Mouse (Mus musculus): Measurements from ENCODE around the gene Rad51b. TPM values are rescaled to one million over a fixed set of nuclear protein-coding genes. Genes with fewer than 3 reads are reported as not detected.
A peak's percentile ranks its signal among the peaks of the same experiment; 100 is the strongest.

The Rad51b gene
- polyA plus RNA-seq, 1 experiment from 2014 or later: 7.8 TPM

DNA sequence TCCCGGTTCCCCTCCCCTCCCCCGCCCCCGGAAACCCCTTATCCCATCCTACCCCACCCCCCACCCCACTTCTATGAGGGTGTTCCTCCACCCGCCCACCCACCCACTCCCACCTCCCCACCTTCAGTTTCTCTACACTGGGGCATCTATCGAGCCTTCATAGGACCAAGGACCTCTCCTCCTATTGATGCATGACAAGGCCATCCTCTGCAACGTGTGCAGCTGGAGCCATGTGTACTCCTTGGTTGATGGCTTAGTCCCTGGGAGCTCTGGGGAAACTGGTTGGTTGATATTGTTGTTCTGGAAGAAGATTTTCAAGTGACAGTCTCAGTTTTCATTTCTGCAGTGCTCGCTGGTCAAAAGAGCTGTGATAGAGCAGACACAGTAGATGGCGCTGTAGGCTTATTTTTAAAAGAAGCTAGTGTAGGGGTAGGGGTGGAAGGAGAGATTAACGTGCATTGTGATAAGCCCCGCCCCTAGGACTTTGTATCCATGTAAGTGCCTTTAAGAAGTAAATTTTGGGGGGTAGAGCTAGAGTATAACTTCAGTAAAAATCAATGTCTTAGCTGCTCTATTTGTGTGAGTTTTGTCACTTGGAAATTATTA lies 61.6 kb downstream of the Rad51b start:
- H3K4me1 ChIP-seq (ENCODE audit: control insufficient read depth, insufficient read depth, low read length): peaks cover 12% of the 10 kb centered on the region
- H3K4me3 ChIP-seq (replicated peaks; ENCODE audit: low read length): no peak overlapping the region
- no peak overlapping the region for H3K4me2 ChIP-seq (ENCODE audit: low read depth, low read length)
- no peak overlapping the region for H3K27ac ChIP-seq (ENCODE audit: low read length)
- peak; percentile 81; the same call in 1 of the 2 replicates for ATAC-seq (ENCODE audit: insufficient read depth, low FRiP score)
- H3K27me3 ChIP-seq (ENCODE audit: control insufficient read depth, insufficient read depth, low read length): no peaks in the 10 kb centered on the region
- no peaks in the 10 kb centered on the region for H3K36me3 ChIP-seq (ENCODE audit: control insufficient read depth, insufficient read depth, low read length)
- H3K9me3 ChIP-seq (replicated peaks; ENCODE audit: control insufficient read depth, low read length): no peaks in the 10 kb centered on the region
- WGBS: 18% methylated on average over 10 of the region's 10 CpGs
- peak overlapping the region; percentile 39; the same call in 1 of the 2 replicates for H3K9ac ChIP-seq (ENCODE audit: low read length)

DNA sequence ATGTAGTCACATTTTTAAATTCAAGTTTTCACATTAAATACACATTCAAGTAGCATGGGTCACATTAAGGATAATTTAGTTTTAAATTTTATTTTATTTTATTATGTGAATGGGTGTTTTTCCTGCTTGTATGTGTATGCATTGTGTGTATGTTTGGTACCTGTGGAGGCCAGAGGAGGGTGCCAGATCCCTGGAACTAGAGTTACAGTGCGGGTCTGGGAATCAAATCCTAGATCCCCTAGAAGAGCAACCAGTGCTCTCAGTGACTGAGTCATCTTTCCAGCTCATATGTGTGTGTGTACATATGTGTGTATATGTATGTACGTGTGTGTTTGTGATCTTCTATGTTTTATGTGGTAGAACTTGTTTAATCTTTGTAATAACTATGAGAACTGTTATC lies 62.3 kb downstream of the Rad51b start:
- peak overlapping the region; percentile 67 for H3K27ac ChIP-seq (ENCODE audit: low read length)
- ATAC-seq (ENCODE audit: insufficient read depth, low FRiP score): no peak

DNA sequence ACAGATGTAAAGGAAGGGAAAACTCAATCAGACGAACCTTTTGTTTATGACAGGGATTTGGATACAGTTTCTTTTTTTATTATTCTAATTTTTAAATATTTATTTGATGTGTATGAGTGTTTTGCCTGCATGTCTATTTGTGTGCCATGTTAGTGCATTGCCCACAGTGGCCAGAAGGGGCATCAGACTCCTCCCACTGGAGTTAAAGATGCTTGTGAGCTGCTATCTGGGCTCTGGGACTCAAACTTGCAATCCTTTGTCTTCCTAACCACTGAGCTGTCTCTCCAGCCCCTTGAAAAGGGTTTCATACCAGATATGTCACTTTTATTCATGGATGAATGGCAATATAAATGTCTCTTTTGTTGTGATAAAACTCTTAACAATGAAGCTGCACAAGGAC lies 65.1 kb downstream of the Rad51b start:
- Histone ChIP-seq H3K4me3 (replicated peaks; ENCODE audit: low read length) (no peak overlapping the region), H3K9ac (ENCODE audit: low read length) (no peak overlapping the region), H3K27me3 (ENCODE audit: control insufficient read depth, insufficient read depth, low read length) (no peaks in the 10 kb centered on the region), H3K4me2 (ENCODE audit: low read depth, low read length) (no peak overlapping the region), H3K4me1 (ENCODE audit: control insufficient read depth, insufficient read depth, low read length) (peaks cover under 1% of the 10 kb centered on the region), H3K36me3 (ENCODE audit: control insufficient read depth, insufficient read depth, low read length) (no peaks in the 10 kb centered on the region), H3K27ac (ENCODE audit: low read length) (no peak overlapping the region), H3K9me3 (replicated peaks; ENCODE audit: control insufficient read depth, low read length) (0 out of 2 replicates have a peak, but pooled peaks cover 3% of the 10 kb centered on the region)
- WGBS: 69% methylated on average over 1 of the region's 1 CpGs
- no peak for ATAC-seq (ENCODE audit: insufficient read depth, low FRiP score)

More for the DNA sequence above, 62.3 kb downstream of the Rad51b start:
- Histone ChIP-seq H3K9me3 (replicated peaks; ENCODE audit: control insufficient read depth, low read length) (no peaks in the 10 kb centered on the region), H3K9ac (ENCODE audit: low read length) (no peak overlapping the region), H3K36me3 (ENCODE audit: control insufficient read depth, insufficient read depth, low read length) (no peaks in the 10 kb centered on the region), H3K4me1 (ENCODE audit: control insufficient read depth, insufficient read depth, low read length) (peaks cover 9% of the 10 kb centered on the region), H3K4me3 (replicated peaks; ENCODE audit: low read length) (no peak overlapping the region), H3K4me2 (ENCODE audit: low read depth, low read length) (no peak overlapping the region), H3K27me3 (ENCODE audit: control insufficient read depth, insufficient read depth, low read length) (no peaks in the 10 kb centered on the region)
- WGBS: 90% methylated on average over 2 of the region's 2 CpGs

DNA sequence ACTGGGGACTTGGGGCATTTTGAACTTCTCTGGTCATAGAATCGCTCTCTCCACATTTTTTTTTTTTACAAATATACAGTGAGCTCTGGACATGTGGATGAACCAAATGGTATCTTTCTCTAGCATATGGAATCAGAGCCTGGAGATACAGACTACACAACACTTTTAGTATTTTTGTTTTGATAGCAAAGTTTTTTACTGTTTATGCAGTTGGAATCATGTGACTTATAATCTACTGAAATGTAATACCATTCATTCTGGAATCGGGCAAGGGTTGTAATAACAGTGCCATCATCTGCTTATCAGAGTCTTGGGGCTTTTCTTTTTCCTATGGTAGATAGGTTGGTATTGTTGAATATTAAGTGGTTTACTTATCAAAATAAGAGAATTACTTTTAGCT lies 67.2 kb downstream of the Rad51b start:
- no peak overlapping the region for H3K4me2 ChIP-seq (ENCODE audit: low read depth, low read length)
- 0 out of 2 replicates have a peak, but pooled peaks cover 3% of the 10 kb centered on the region for H3K9me3 ChIP-seq (replicated peaks; ENCODE audit: control insufficient read depth, low read length)
- H3K9ac ChIP-seq (ENCODE audit: low read length): no peak overlapping the region
- H3K36me3 ChIP-seq (ENCODE audit: control insufficient read depth, insufficient read depth, low read length): peaks cover 3% of the 10 kb centered on the region; the same call in 1 of the 2 replicates
- no peak overlapping the region for H3K4me3 ChIP-seq (replicated peaks; ENCODE audit: low read length)
- no peak overlapping the region for H3K27ac ChIP-seq (ENCODE audit: low read length)
- no peaks in the 10 kb centered on the region for H3K4me1 ChIP-seq (ENCODE audit: control insufficient read depth, insufficient read depth, low read length)
- no peaks in the 10 kb centered on the region for H3K27me3 ChIP-seq (ENCODE audit: control insufficient read depth, insufficient read depth, low read length)
- 83% methylated on average over 2 of the region's 2 CpGs for WGBS
- no peak for ATAC-seq (ENCODE audit: insufficient read depth, low FRiP score)

DNA sequence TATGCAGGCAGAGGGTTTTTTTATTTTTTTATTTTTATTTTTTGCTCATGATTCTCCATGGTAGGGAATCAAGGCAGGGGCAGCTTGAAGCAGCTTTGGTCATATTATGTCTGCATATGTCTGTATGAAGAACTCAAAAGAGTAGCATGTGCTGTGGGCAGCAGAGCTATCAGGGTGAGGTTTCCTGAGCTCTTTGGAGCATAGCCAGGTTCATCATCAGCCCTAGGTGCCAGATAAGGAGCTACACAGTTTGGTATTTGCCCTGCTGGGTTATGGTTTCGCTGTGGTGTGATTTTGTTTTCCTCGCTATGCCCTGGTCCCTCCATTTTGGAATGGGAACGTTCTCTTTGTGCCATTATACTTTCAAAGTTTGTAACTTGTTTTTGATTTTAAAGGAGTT lies 71.7 kb downstream of the Rad51b start:
- ATAC-seq (ENCODE audit: insufficient read depth, low FRiP score): no peak

DNA sequence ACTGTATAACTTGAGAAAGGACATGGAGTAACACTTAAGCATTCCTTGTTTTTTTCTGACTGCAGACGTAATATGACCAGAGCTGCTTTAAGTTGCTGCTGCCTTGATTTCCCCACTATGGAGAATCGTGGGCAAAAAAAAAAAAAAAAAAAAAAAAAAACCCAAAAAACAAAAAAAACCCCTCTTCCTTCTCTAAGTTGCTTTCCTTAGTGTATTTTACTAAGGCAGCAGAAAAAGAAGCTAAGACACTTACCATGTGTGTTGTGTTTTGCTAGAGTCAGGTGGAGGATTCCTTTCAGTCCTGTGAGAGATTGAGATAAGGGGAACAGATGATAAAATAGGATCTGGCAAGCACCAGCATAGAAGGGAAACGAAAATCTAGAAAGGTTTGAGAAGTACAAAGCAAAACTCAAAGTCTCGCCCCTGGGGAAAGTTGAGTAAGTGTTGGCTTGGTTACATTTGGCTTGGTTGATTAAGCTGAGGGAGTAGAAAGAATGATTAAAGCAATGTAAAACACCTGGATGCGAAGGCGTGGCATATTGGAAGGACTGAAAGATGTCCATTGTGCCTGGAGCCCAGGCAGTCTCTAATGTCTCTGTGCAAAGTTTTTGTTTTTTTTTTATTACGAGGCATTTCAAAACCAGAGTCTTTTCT lies 72.6 kb downstream of the Rad51b start:
- H3K27ac ChIP-seq (ENCODE audit: low read length): peak overlapping the region; percentile 13; the same call in 1 of the 2 replicates
- H3K36me3 ChIP-seq (ENCODE audit: control insufficient read depth, insufficient read depth, low read length): peaks cover 3% of the 10 kb centered on the region; the same call in 1 of the 2 replicates
- WGBS: 70% methylated on average over 7 of the region's 7 CpGs
- H3K9me3 ChIP-seq (replicated peaks; ENCODE audit: control insufficient read depth, low read length): 0 out of 2 replicates have a peak, but pooled peaks cover 3% of the 10 kb centered on the region
- peaks cover 2% of the 10 kb centered on the region; the same call in 1 of the 2 replicates for H3K4me1 ChIP-seq (ENCODE audit: control insufficient read depth, insufficient read depth, low read length)
- no peaks in the 10 kb centered on the region for H3K27me3 ChIP-seq (ENCODE audit: control insufficient read depth, insufficient read depth, low read length)
- no peak overlapping the region for H3K4me3 ChIP-seq (replicated peaks; ENCODE audit: low read length)
- H3K4me2 ChIP-seq (ENCODE audit: low read depth, low read length): no peak overlapping the region
- ATAC-seq (ENCODE audit: insufficient read depth, low FRiP score): no peak
- no peak overlapping the region for H3K9ac ChIP-seq (ENCODE audit: low read length)

More for the DNA sequence above, 71.7 kb downstream of the Rad51b start:
- Histone ChIP-seq H3K4me2 (ENCODE audit: low read depth, low read length) (no peak overlapping the region), H3K36me3 (ENCODE audit: control insufficient read depth, insufficient read depth, low read length) (peaks cover 3% of the 10 kb centered on the region; the same call in 1 of the 2 replicates), H3K27me3 (ENCODE audit: control insufficient read depth, insufficient read depth, low read length) (no peaks in the 10 kb centered on the region), H3K9ac (ENCODE audit: low read length) (no peak overlapping the region), H3K4me1 (ENCODE audit: control insufficient read depth, insufficient read depth, low read length) (peaks cover 2% of the 10 kb centered on the region; the same call in 1 of the 2 replicates), H3K4me3 (replicated peaks; ENCODE audit: low read length) (no peak overlapping the region), H3K9me3 (replicated peaks; ENCODE audit: control insufficient read depth, low read length) (0 out of 2 replicates have a peak, but pooled peaks cover 3% of the 10 kb centered on the region), H3K27ac (ENCODE audit: low read length) (no peak overlapping the region)
- 93% methylated on average over 3 of the region's 3 CpGs for WGBS

DNA sequence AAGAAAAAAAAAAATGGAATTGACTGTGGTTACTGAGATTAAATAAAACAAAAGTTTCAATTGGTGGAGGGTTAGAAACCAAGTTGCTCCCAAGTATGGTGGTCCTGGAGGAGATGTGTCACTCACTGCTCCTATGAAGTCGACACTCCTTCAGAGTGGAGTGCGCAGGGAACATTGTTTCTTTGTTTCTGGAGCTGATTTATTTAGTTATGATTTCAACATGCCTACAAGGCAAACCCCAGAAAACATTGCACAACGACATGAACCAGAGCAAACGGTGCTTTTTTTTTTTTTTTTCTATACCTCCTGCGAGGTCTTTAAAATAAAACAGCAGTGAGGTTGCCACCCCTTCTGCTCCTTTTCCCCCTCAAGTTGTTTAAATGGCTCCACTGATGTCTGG lies 75.6 kb downstream of the Rad51b start:
- H3K4me1 ChIP-seq (ENCODE audit: control insufficient read depth, insufficient read depth, low read length): peaks cover 2% of the 10 kb centered on the region; the same call in 1 of the 2 replicates
- H3K27ac ChIP-seq (ENCODE audit: low read length): no peak overlapping the region
- H3K36me3 ChIP-seq (ENCODE audit: control insufficient read depth, insufficient read depth, low read length): no peaks in the 10 kb centered on the region
- 48% methylated on average over 5 of the region's 5 CpGs for WGBS
- no peak overlapping the region for H3K9ac ChIP-seq (ENCODE audit: low read length)
- no peak overlapping the region for H3K4me2 ChIP-seq (ENCODE audit: low read depth, low read length)
- ATAC-seq (ENCODE audit: insufficient read depth, low FRiP score): no peak
- H3K4me3 ChIP-seq (replicated peaks; ENCODE audit: low read length): no peak overlapping the region
- no peaks in the 10 kb centered on the region for H3K9me3 ChIP-seq (replicated peaks; ENCODE audit: control insufficient read depth, low read length)
- no peaks in the 10 kb centered on the region for H3K27me3 ChIP-seq (ENCODE audit: control insufficient read depth, insufficient read depth, low read length)

DNA sequence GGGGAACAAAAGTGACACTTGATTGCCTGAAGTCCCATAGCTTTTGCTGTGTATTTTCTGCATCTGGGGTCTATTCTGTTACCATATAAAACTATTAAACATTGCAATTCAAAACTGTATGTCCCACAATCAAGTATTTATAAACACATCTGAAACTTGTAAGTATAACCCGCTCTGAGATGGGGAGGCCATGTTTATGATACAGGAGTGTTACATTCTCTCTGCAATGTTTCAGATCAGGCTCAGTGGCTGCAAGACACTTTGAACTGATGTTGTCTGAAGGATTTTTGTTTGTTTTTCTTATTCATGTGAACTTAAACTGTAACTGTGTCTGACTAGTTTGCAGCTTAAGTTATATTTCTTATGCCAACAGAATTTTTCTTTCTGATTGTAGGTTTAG lies 80.3 kb downstream of the Rad51b start:
- Histone ChIP-seq H3K4me3 (replicated peaks; ENCODE audit: low read length) (no peak overlapping the region), H3K36me3 (ENCODE audit: control insufficient read depth, insufficient read depth, low read length) (no peaks in the 10 kb centered on the region), H3K27ac (ENCODE audit: low read length) (no peak overlapping the region), H3K9ac (ENCODE audit: low read length) (no peak overlapping the region), H3K27me3 (ENCODE audit: control insufficient read depth, insufficient read depth, low read length) (no peaks in the 10 kb centered on the region), H3K4me2 (ENCODE audit: low read depth, low read length) (no peak overlapping the region), H3K4me1 (ENCODE audit: control insufficient read depth, insufficient read depth, low read length) (peaks cover 5% of the 10 kb centered on the region), H3K9me3 (replicated peaks; ENCODE audit: control insufficient read depth, low read length) (no peaks in the 10 kb centered on the region)
- ATAC-seq (ENCODE audit: insufficient read depth, low FRiP score): no peak
- WGBS: 53% methylated on average over 1 of the region's 1 CpGs

DNA sequence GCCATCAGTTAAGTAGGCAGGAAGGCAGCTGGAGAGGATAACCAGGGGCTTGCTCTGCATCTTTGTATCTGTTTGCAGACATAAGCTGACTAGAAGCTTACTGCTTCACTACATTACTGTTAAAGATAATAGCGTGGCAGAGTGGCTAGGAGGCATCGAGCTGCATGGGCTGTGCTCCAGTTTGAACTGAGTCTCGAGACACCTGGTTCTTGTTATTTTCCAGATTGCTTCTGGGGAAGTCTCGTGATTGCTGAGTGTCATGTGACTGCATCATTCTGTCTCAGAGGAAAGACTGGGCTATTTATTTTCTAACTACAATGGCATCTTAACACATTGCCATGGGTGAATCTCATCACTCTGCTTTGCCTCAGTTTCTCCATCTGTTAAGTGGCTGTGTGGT lies 80.8 kb downstream of the Rad51b start:
- peaks cover 6% of the 10 kb centered on the region for H3K4me1 ChIP-seq (ENCODE audit: control insufficient read depth, insufficient read depth, low read length)
- H3K27me3 ChIP-seq (ENCODE audit: control insufficient read depth, insufficient read depth, low read length): no peaks in the 10 kb centered on the region
- H3K9me3 ChIP-seq (replicated peaks; ENCODE audit: control insufficient read depth, low read length): no peaks in the 10 kb centered on the region
- H3K4me2 ChIP-seq (ENCODE audit: low read depth, low read length): no peak overlapping the region
- no peak for ATAC-seq (ENCODE audit: insufficient read depth, low FRiP score)
- 30% methylated on average over 4 of the region's 4 CpGs for whole genome bisulfite sequencing
- no peak overlapping the region for H3K4me3 ChIP-seq (replicated peaks; ENCODE audit: low read length)
- H3K36me3 ChIP-seq (ENCODE audit: control insufficient read depth, insufficient read depth, low read length): no peaks in the 10 kb centered on the region
- H3K27ac ChIP-seq (ENCODE audit: low read length): 0 out of 2 replicates have a peak overlapping the region, but pooled peaks have one; percentile 56
- no peak overlapping the region for H3K9ac ChIP-seq (ENCODE audit: low read length)
